Mouse (Mus musculus) lung, postnatal 0 days (tissue): ENCODE measurements at regions not wholly inside any gene's neighbourhood (a gene's known extent, or its start where the extent isn't known, plus 50 kb on each side); places are given as distances from the start of the nearest gene placed in this dataset.
A peak's percentile ranks its signal among the peaks of the same experiment; 100 is the strongest.

Experiments
- ATAC-seq: fragments of 200-750 bp; cut with Nextera tagmentation; 2 replicates; pipeline ENCODE4 v1.8.0; 2017; ENCODE audit warnings: moderate library complexity
- DNase-seq: peaks from one replicate; pipeline ENCODE4 v3.0.0-alpha.2; 2016; ENCODE audit warnings: low spot score
- H3K27ac ChIP-seq: fragments of 300-500 bp; sonication (generic); 2 replicates; pipeline ENCODE4 v1.5.1; 2014; ENCODE audit warnings: antibody characterized with exemption, mild to moderate bottlenecking, low read length, mixed read lengths
- H3K27me3 ChIP-seq: fragments of 300-500 bp; sonication (generic); replicated peaks from 2 replicates; pipeline ENCODE4 v1.6.1; 2014; ENCODE audit warnings: low read length, mixed read lengths; ENCODE audit not compliant: insufficient read depth
- H3K36me3 ChIP-seq: fragments of 300-500 bp; sonication (generic); 2 replicates; pipeline ENCODE4 v1.6.1; 2014; ENCODE audit warnings: low read length, mixed read lengths; ENCODE audit not compliant: insufficient read depth
- H3K4me1 ChIP-seq: fragments of 300-500 bp; sonication (generic); 2 replicates; pipeline ENCODE4 v1.6.1; 2014; ENCODE audit warnings: antibody characterized with exemption, low read depth, low read length, mixed read lengths; ENCODE audit not compliant: insufficient read depth
- H3K4me2 ChIP-seq: fragments of 300-500 bp; sonication (generic); replicated peaks from 2 replicates; pipeline ENCODE4 v1.6.1; 2014; ENCODE audit warnings: low read depth, mild to moderate bottlenecking, low read length, moderate library complexity, mixed read lengths
- H3K4me3 ChIP-seq: fragments of 300-500 bp; sonication (generic); 2 replicates; pipeline ENCODE4 v1.5.1; 2014; ENCODE audit warnings: low read depth, low read length
- H3K9ac ChIP-seq: fragments of 300-500 bp; sonication (generic); replicated peaks from 2 replicates; pipeline ENCODE4 v1.6.1; 2014; ENCODE audit warnings: low read depth, mild to moderate bottlenecking
- H3K9me3 ChIP-seq: fragments of 300-500 bp; sonication (generic); 2 replicates; pipeline ENCODE4 v1.6.1; 2016; ENCODE audit warnings: low read length, mixed read lengths
- CTCF ChIP-seq: IDR thresholded peaks from 2 replicates; pipeline ENCODE4 v1.5.1; 2016; ENCODE audit warnings: antibody characterized with exemption, mild to moderate bottlenecking
- EP300 ChIP-seq: IDR thresholded peaks from 2 replicates; pipeline ENCODE4 v1.6.1; 2016; ENCODE audit warnings: antibody characterized with exemption, mild to moderate bottlenecking, control low read depth
- WGBS: fragments of 180-500 bp; shearing (Covaris S2); extraction: QIAGEN DNeasy Blood & Tissue Kit; methylation state at CpG from one replicate; pipeline ENCODE4 v1.1.7; 2014; 5-methylcytosine and 5-hydroxymethylcytosine counted together

- no peak for DNase-seq
- Histone ChIP-seq H3K4me1 (no peaks in the 10 kb centered on the region), H3K4me3 (no peak overlapping the region), H3K27ac (no peak overlapping the region), H3K9ac (no peak overlapping the region), H3K36me3 (no peaks in the 10 kb centered on the region), H3K9me3 (no peaks in the 10 kb centered on the region), H3K4me2 (no peak overlapping the region), H3K27me3 (no peaks in the 10 kb centered on the region)
- WGBS = 92% methylated on average over 6 of the region's 6 CpGs
- TF ChIP-seq CTCF (no peak), EP300 (no peak)
- no peak for ATAC-seq
Measured at GRCm38 (mm10) chr13:44555979-44556378, 173.3 kb upstream of the Jarid2 start.

GRCm38 (mm10) chr13:44558051-44558450 lies 171.2 kb upstream of the Jarid2 start:
- no peaks in the 10 kb centered on the region for H3K36me3 ChIP-seq
- ATAC-seq = no peak
- no peak overlapping the region for H3K9ac ChIP-seq
- no peak for TF ChIP-seq CTCF
- no peak for TF ChIP-seq EP300
- H3K4me1 ChIP-seq = no peaks in the 10 kb centered on the region
- H3K4me3 ChIP-seq = no peak overlapping the region
- no peaks in the 10 kb centered on the region for H3K27me3 ChIP-seq
- no peak for DNase-seq
- 93% methylated on average over 12 of the region's 12 CpGs for WGBS
- no peak overlapping the region for H3K4me2 ChIP-seq
- no peak overlapping the region for H3K27ac ChIP-seq
- H3K9me3 ChIP-seq = no peaks in the 10 kb centered on the region

GRCm38 (mm10) chr13:44558491-44559177 lies 170.6 kb upstream of the Jarid2 start:
- no peak for DNase-seq
- Histone ChIP-seq H3K4me1 (no peaks in the 10 kb centered on the region), H3K27me3 (no peaks in the 10 kb centered on the region), H3K9ac (no peak overlapping the region), H3K4me2 (no peak overlapping the region), H3K9me3 (no peaks in the 10 kb centered on the region), H3K36me3 (no peaks in the 10 kb centered on the region), H3K4me3 (no peak overlapping the region), H3K27ac (no peak overlapping the region)
- WGBS = 92% methylated on average over 21 of the region's 21 CpGs
- no peak for ATAC-seq
- TF ChIP-seq CTCF (no peak), EP300 (no peak)

- Histone ChIP-seq H3K27ac (no peak overlapping the region), H3K4me3 (no peak overlapping the region), H3K4me2 (no peak overlapping the region), H3K9ac (no peak overlapping the region), H3K27me3 (no peaks in the 10 kb centered on the region), H3K4me1 (no peaks in the 10 kb centered on the region), H3K36me3 (no peaks in the 10 kb centered on the region), H3K9me3 (no peaks in the 10 kb centered on the region)
- TF ChIP-seq EP300 (no peak), CTCF (no peak)
- DNase-seq (no peak), ATAC-seq (no peak)
- 91% methylated on average over 6 of the region's 6 CpGs for WGBS
Measured at GRCm38 (mm10) chr13:44559178-44559565, 170.1 kb upstream of the Jarid2 start.

- no peak overlapping the region for H3K4me3 ChIP-seq
- H3K9me3 ChIP-seq = no peaks in the 10 kb centered on the region
- no peak overlapping the region for H3K9ac ChIP-seq
- no peaks in the 10 kb centered on the region for H3K27me3 ChIP-seq
- H3K4me1 ChIP-seq = no peaks in the 10 kb centered on the region
- WGBS = 21% methylated on average over 2 of the region's 2 CpGs
- ATAC-seq = no peak
- no peak for DNase-seq
- no peak overlapping the region for H3K4me2 ChIP-seq
- H3K36me3 ChIP-seq = no peaks in the 10 kb centered on the region
- TF ChIP-seq EP300 (no peak), CTCF (no peak)
- H3K27ac ChIP-seq = no peak overlapping the region
Measured at GRCm38 (mm10) chr13:44559706-44560105, 169.6 kb upstream of the Jarid2 start.

- Histone ChIP-seq H3K27me3 (no peaks in the 10 kb centered on the region), H3K4me2 (no peak overlapping the region), H3K27ac (no peak overlapping the region), H3K4me3 (no peak overlapping the region), H3K9me3 (no peaks in the 10 kb centered on the region), H3K9ac (no peak overlapping the region), H3K36me3 (no peaks in the 10 kb centered on the region), H3K4me1 (no peaks in the 10 kb centered on the region)
- WGBS = 61% methylated on average over 11 of the region's 11 CpGs
- DNase-seq (peak; percentile 34), ATAC-seq (0 out of 2 replicates have a peak, but pooled peaks have one; percentile 32)
- TF ChIP-seq CTCF (no peak), EP300 (no peak)
Measured at GRCm38 (mm10) chr13:44564705-44565104, 164.6 kb upstream of the Jarid2 start.

- no peak overlapping the region for H3K4me2 ChIP-seq
- H3K36me3 ChIP-seq = no peaks in the 10 kb centered on the region
- H3K9ac ChIP-seq = no peak overlapping the region
- no peak overlapping the region for H3K27ac ChIP-seq
- no peaks in the 10 kb centered on the region for H3K9me3 ChIP-seq
- TF ChIP-seq EP300 (no peak), CTCF (no peak)
- DNase-seq = no peak
- 50% methylated on average over 2 of the region's 2 CpGs for WGBS
- H3K4me1 ChIP-seq = no peaks in the 10 kb centered on the region
- ATAC-seq = no peak
- H3K4me3 ChIP-seq = no peak overlapping the region
- no peaks in the 10 kb centered on the region for H3K27me3 ChIP-seq
Measured at GRCm38 (mm10) chr13:44567696-44568095, 161.6 kb upstream of the Jarid2 start.
